Mouse (Mus musculus): ENCODE results near the gene Gm42906. TPM values are rescaled to one million over a fixed set of nuclear protein-coding genes. Genes with fewer than 3 reads are reported as not detected.

Gm42906 gene
- polyA plus RNA-seq, 1 experiment from 2014 or later, result not detected

DNA sequence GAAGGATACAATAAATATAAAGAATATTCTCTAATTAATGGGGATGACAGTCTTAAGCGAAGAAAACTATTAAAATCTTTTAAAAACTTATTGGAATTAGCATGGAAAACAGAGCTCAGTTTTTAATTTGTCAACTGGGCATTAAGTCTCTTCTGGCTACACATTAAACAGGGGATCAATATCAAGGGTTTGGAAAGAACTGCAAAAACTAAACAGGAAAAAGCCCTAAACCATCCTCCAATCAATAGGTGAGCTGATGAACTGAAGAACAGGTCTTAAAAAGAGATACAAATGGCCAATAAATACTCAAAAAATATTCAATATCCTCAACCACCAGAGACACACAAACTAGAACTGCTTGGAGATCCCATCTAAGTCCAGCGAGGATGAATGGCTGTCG lies 250.8 kb downstream of the Gm42906 start:
- H3K4me1 ChIP-seq (ENCODE audit: insufficient read depth), result peaks cover 14% of the 10 kb centered on the region
- DNase-seq, result no peak
- WGBS (ENCODE audit: insufficient replicate concordance), result 69% methylated on average over 3 of the region's 3 CpGs
- H3K27me3 ChIP-seq (ENCODE audit: insufficient read depth, low read length), result no peaks in the 10 kb centered on the region
- H3K27ac ChIP-seq (ENCODE audit: low read depth), result no peak overlapping the region
- H3K4me3 ChIP-seq (ENCODE audit: low read depth, low read length), result no peak overlapping the region
- no peaks in the 10 kb centered on the region for H3K36me3 ChIP-seq (replicated peaks; ENCODE audit: insufficient read depth, low read length)
- 0 out of 2 replicates have a peak, but pooled peaks have one; percentile 33 for ATAC-seq
- TF ChIP-seq CTCF (IDR thresholded peaks at IDR 0.05; ENCODE audit: low read depth) (no peak), EP300 (IDR thresholded peaks at IDR 0.05; ENCODE audit: low read depth) (no peak)
- no peak overlapping the region for H3K9ac ChIP-seq (replicated peaks)
- no peaks in the 10 kb centered on the region for H3K9me3 ChIP-seq (ENCODE audit: low read length)
- H3K4me2 ChIP-seq (ENCODE audit: low read depth, low read length), result no peak overlapping the region

DNA sequence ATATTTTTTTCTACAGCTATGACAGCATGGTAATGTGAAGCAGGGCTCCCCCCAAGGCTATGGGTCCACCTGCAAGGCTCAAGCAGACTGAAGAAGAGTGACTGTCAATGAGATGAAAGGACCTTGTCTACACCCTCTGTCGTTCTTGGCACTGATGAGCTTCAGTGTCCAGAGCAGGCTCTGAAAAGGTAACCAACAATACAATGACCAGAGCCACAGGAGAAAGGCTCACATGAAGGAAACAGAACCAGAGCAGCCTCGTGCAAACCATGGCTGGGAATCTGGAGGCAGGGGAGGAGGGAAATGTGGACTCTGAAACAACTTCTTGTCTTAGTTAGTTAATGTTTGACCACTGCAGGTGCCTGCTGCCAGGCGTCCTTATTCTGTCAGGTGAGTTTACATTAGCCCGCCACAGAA lies 252.1 kb downstream of the Gm42906 start:
- ATAC-seq, result 0 out of 2 replicates have a peak, but pooled peaks have one; percentile 43
- 40% methylated on average over 4 of the region's 4 CpGs for WGBS (ENCODE audit: insufficient replicate concordance)
- Histone ChIP-seq H3K4me2 (ENCODE audit: low read depth, low read length) (peak overlapping the region; percentile 40), H3K36me3 (replicated peaks; ENCODE audit: insufficient read depth, low read length) (no peaks in the 10 kb centered on the region), H3K27me3 (ENCODE audit: insufficient read depth, low read length) (no peaks in the 10 kb centered on the region), H3K4me1 (ENCODE audit: insufficient read depth) (peaks cover 14% of the 10 kb centered on the region), H3K4me3 (ENCODE audit: low read depth, low read length) (no peak overlapping the region), H3K9me3 (ENCODE audit: low read length) (no peaks in the 10 kb centered on the region), H3K27ac (ENCODE audit: low read depth) (peak overlapping the region; percentile 57), H3K9ac (replicated peaks) (no peak overlapping the region)
- TF ChIP-seq EP300 (IDR thresholded peaks at IDR 0.05; ENCODE audit: low read depth) (no peak), CTCF (IDR thresholded peaks at IDR 0.05; ENCODE audit: low read depth) (no peak)
- DNase-seq, result no peak

DNA sequence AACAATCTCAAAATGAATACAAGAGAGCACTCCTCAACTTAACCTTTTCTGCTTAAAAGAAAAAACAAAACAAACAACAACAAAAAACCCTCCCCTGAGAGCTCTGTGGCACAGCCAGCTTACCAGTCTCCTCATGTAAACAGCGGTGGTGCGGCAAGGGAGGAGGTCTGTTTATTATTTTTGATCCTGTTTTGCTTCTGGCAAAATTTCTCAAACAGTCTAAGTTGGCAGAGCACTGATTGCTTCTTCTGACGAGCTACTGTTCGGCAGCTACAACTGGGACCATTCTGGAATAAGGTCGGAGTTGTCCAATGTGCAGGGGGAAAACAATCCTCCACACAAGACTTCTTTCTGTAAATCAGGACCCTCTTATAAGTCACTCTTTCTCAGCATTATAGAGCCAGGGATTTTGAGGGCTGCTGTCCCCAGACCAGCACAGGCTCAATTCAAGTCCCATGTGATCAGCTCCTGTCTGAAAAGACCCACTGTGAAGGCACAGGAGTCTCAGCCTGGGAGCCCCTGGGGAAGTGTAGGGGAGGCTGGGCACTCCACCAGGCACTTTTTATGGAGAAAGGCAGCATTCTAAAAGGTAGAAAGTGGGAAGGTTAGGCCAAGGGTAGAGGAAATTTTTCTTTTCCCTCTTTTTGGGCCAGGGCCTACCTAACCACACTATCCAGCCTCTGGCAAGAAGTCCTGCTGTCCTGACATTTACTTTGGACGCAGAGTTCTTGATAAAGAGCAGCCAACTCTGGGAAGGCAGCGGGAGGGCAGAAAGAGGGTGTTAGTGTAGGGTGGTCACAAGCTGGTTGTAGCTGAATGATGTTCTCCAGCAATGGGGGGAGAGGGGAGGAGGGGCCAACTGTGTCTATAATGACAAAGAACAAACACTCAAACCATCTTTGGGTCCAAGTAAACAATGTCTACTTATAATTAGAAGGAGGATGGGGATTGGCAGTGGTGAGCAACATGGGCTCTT lies 253.2 kb downstream of the Gm42906 start:
- DNase-seq (no peak), ATAC-seq (no peak)
- Histone ChIP-seq H3K9me3 (ENCODE audit: low read length) (no peaks in the 10 kb centered on the region), H3K27ac (ENCODE audit: low read depth) (peak overlapping the region; percentile 72), H3K4me1 (ENCODE audit: insufficient read depth) (peaks cover 14% of the 10 kb centered on the region), H3K9ac (replicated peaks) (no peak overlapping the region), H3K27me3 (ENCODE audit: insufficient read depth, low read length) (no peaks in the 10 kb centered on the region), H3K4me3 (ENCODE audit: low read depth, low read length) (no peak overlapping the region), H3K4me2 (ENCODE audit: low read depth, low read length) (no peak overlapping the region), H3K36me3 (replicated peaks; ENCODE audit: insufficient read depth, low read length) (no peaks in the 10 kb centered on the region)
- 65% methylated on average over 7 of the region's 7 CpGs for WGBS (ENCODE audit: insufficient replicate concordance)
- TF ChIP-seq CTCF (IDR thresholded peaks at IDR 0.05; ENCODE audit: low read depth) (no peak), EP300 (IDR thresholded peaks at IDR 0.05; ENCODE audit: low read depth) (no peak)

DNA sequence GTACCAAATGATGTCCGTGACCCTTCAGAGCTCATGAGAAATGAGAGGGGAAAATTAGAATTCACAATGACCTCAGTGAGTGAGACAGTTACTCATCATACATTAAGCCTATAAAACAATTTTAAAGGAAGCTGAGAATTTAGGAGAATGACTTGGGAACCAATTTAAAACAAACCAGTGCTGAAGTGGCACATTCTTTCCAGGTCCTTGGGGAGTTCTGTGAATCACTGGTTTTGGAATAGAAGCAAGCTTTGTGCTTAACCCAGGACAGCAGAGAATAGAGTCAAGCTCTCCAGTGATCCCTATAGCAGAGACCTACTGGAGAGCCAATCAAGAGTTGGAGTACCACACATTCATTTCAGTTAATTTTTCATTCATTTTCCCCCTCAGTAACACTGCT lies 254.2 kb downstream of the Gm42906 start:
- Histone ChIP-seq H3K36me3 (replicated peaks; ENCODE audit: insufficient read depth, low read length) (no peaks in the 10 kb centered on the region), H3K27me3 (ENCODE audit: insufficient read depth, low read length) (no peaks in the 10 kb centered on the region), H3K9me3 (ENCODE audit: low read length) (no peaks in the 10 kb centered on the region), H3K27ac (ENCODE audit: low read depth) (no peak overlapping the region), H3K4me1 (ENCODE audit: insufficient read depth) (peaks cover 14% of the 10 kb centered on the region), H3K4me3 (ENCODE audit: low read depth, low read length) (no peak overlapping the region), H3K4me2 (ENCODE audit: low read depth, low read length) (no peak overlapping the region), H3K9ac (replicated peaks) (no peak overlapping the region)
- no peak for DNase-seq
- 76% methylated on average over 1 of the region's 1 CpGs for WGBS (ENCODE audit: insufficient replicate concordance)
- TF ChIP-seq CTCF (IDR thresholded peaks at IDR 0.05; ENCODE audit: low read depth), result no peak
- no peak for TF ChIP-seq EP300 (IDR thresholded peaks at IDR 0.05; ENCODE audit: low read depth)
- ATAC-seq, result no peak

DNA sequence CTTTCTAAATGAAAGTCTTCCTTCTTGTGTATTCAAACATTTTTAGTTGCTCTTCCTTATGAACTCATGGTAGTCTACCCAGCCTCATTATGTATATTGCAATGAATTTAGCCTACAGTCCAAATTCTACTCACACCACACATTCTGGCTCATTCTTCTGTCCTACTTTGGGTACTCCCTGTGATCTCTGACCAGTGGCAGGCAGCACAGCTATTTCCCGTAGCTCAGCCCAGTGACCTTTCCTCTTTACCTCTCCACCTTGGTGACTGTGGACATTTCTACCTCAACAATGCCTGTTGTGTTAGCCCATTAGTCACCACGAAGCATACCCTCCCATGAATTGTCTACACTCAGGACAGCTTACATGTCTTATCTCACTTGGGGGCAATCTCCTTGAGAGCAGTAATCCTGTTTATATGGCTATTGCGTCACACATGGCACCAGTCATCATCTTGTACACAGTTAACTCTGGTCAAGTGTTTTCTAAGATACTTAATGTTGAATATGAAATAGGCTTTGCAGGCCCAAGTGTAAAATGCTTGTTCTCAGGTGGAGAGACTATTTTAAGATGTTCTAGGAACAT lies 257.7 kb downstream of the Gm42906 start:
- H3K4me1 ChIP-seq (ENCODE audit: insufficient read depth), result peaks cover 12% of the 10 kb centered on the region
- no peaks in the 10 kb centered on the region for H3K36me3 ChIP-seq (replicated peaks; ENCODE audit: insufficient read depth, low read length)
- ATAC-seq (peak; percentile 27; the same call in 1 of the 2 replicates), DNase-seq (no peak)
- no peak overlapping the region for H3K9ac ChIP-seq (replicated peaks)
- H3K27ac ChIP-seq (ENCODE audit: low read depth), result no peak overlapping the region
- H3K27me3 ChIP-seq (ENCODE audit: insufficient read depth, low read length), result no peaks in the 10 kb centered on the region
- TF ChIP-seq CTCF (IDR thresholded peaks at IDR 0.05; ENCODE audit: low read depth) (no peak), EP300 (IDR thresholded peaks at IDR 0.05; ENCODE audit: low read depth) (no peak)
- H3K4me2 ChIP-seq (ENCODE audit: low read depth, low read length), result no peak overlapping the region
- WGBS (ENCODE audit: insufficient replicate concordance), result 65% methylated on average over 3 of the region's 3 CpGs
- H3K9me3 ChIP-seq (ENCODE audit: low read length), result no peaks in the 10 kb centered on the region
- H3K4me3 ChIP-seq (ENCODE audit: low read depth, low read length), result no peak overlapping the region

DNA sequence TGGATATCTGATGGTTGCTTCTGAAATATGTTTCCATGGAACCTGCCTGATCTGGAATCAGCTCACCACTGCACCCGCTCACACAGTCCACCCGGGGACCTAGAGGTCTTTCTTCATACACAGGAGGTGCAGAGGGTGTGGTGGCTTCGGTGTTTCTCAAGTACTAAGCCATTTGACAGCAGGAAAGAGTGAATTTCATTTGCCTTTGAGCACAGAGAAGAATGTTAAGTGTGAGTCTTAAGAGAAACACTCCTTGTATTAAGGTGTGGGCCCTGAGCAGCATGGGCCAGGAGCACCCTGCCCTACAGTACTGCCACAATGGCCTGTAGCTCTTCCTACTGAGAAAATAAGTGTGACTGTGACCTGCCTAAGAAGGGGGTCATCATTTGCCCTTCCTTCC lies 259.8 kb downstream of the Gm42906 start:
- no peak overlapping the region for H3K27ac ChIP-seq (ENCODE audit: low read depth)
- no peak for TF ChIP-seq EP300 (IDR thresholded peaks at IDR 0.05; ENCODE audit: low read depth)
- TF ChIP-seq CTCF (IDR thresholded peaks at IDR 0.05; ENCODE audit: low read depth), result no peak
- WGBS (ENCODE audit: insufficient replicate concordance), result 90% methylated on average over 3 of the region's 3 CpGs

More for the DNA sequence above, 259.8 kb downstream of the Gm42906 start:
- Histone ChIP-seq H3K4me3 (ENCODE audit: low read depth, low read length) (no peak overlapping the region), H3K27me3 (ENCODE audit: insufficient read depth, low read length) (no peaks in the 10 kb centered on the region), H3K4me2 (ENCODE audit: low read depth, low read length) (no peak overlapping the region), H3K36me3 (replicated peaks; ENCODE audit: insufficient read depth, low read length) (no peaks in the 10 kb centered on the region), H3K4me1 (ENCODE audit: insufficient read depth) (peaks cover 4% of the 10 kb centered on the region; the same call in 1 of the 2 replicates), H3K9me3 (ENCODE audit: low read length) (no peaks in the 10 kb centered on the region), H3K9ac (replicated peaks) (no peak overlapping the region)
- no peak for DNase-seq
- ATAC-seq, result no peak

Measured in liver, postnatal 0 days (tissue).